Mouse (Mus musculus): ENCODE measurements around the gene Ccnyl1.

GRCm38 (mm10) chr1:64641069-64641468 is 49.2 kb upstream of the Ccnyl1 start:
- no peak for TF ChIP-seq EP300 (IDR thresholded peaks at IDR 0.05)
- TF ChIP-seq CTCF (IDR thresholded peaks at IDR 0.05), result no peak

Measured in lung, postnatal 0 days (tissue).